Mouse (Mus musculus) lung, postnatal 0 days (tissue): ENCODE data around the gene Hoxc6. TPM values are rescaled to one million over a fixed set of nuclear protein-coding genes. Genes with fewer than 3 reads are reported as not detected.

ENCODE experiments used
- ATAC-seq: fragments of 200-750 bp; cut with Nextera tagmentation; 2 replicates; pipeline ENCODE4 v1.8.0; 2017; ENCODE audit warnings: moderate library complexity
- DNase-seq: peaks from one replicate; pipeline ENCODE4 v3.0.0-alpha.2; 2016; ENCODE audit warnings: low spot score
- H3K27ac ChIP-seq: fragments of 300-500 bp; sonication (generic); 2 replicates; pipeline ENCODE4 v1.5.1; 2014; ENCODE audit warnings: antibody characterized with exemption, mild to moderate bottlenecking, low read length, mixed read lengths
- H3K27me3 ChIP-seq: fragments of 300-500 bp; sonication (generic); replicated peaks from 2 replicates; pipeline ENCODE4 v1.6.1; 2014; ENCODE audit warnings: low read length, mixed read lengths; ENCODE audit not compliant: insufficient read depth
- H3K36me3 ChIP-seq: fragments of 300-500 bp; sonication (generic); 2 replicates; pipeline ENCODE4 v1.6.1; 2014; ENCODE audit warnings: low read length, mixed read lengths; ENCODE audit not compliant: insufficient read depth
- H3K4me1 ChIP-seq: fragments of 300-500 bp; sonication (generic); 2 replicates; pipeline ENCODE4 v1.6.1; 2014; ENCODE audit warnings: antibody characterized with exemption, low read depth, low read length, mixed read lengths; ENCODE audit not compliant: insufficient read depth
- H3K4me2 ChIP-seq: fragments of 300-500 bp; sonication (generic); replicated peaks from 2 replicates; pipeline ENCODE4 v1.6.1; 2014; ENCODE audit warnings: low read depth, mild to moderate bottlenecking, low read length, moderate library complexity, mixed read lengths
- H3K4me3 ChIP-seq: fragments of 300-500 bp; sonication (generic); 2 replicates; pipeline ENCODE4 v1.5.1; 2014; ENCODE audit warnings: low read depth, low read length
- H3K9ac ChIP-seq: fragments of 300-500 bp; sonication (generic); replicated peaks from 2 replicates; pipeline ENCODE4 v1.6.1; 2014; ENCODE audit warnings: low read depth, mild to moderate bottlenecking
- H3K9me3 ChIP-seq: fragments of 300-500 bp; sonication (generic); 2 replicates; pipeline ENCODE4 v1.6.1; 2016; ENCODE audit warnings: low read length, mixed read lengths
- CTCF ChIP-seq: IDR thresholded peaks from 2 replicates; pipeline ENCODE4 v1.5.1; 2016; ENCODE audit warnings: antibody characterized with exemption, mild to moderate bottlenecking
- EP300 ChIP-seq: IDR thresholded peaks from 2 replicates; pipeline ENCODE4 v1.6.1; 2016; ENCODE audit warnings: antibody characterized with exemption, mild to moderate bottlenecking, control low read depth
- WGBS: fragments of 180-500 bp; shearing (Covaris S2); extraction: QIAGEN DNeasy Blood & Tissue Kit; methylation state at CpG from one replicate; pipeline ENCODE4 v1.1.7; 2014; 5-methylcytosine and 5-hydroxymethylcytosine counted together
- polyA plus RNA-seq: library from polyadenylated mRNA; unstranded; fragments of >200 nt; fragmentation: Nextera tagmentation; extraction: Ambion mirVana; gene quantifications from 2 replicates; pipeline ENCODE4 v1.2.1, GENCODE M21; 2015

Hoxc6 gene
- polyA plus RNA-seq, 1 experiment from 2014 or later = not detected

DNA sequence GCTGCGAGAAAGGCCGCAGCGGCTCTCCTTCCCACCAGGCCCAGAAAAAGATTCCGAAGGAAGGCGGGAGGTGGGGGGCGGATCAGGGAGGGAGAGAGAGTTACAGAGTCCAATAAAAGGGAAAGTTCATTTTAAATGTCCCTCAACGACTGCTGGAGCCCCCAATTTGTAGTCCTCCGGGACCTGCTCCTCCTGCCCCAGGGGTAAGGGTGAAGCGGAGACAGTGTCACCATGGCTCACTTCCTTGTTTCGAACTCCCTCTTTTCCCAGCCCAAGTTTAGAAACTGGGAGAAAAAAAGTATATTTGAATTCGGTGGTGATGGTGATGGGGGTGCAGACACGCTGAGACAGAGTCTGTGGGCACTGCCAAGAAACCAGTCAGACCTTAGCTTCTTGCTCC is 42.5 kb downstream of the Hoxc6 start:
- Histone ChIP-seq H3K9me3 (no peaks in the 10 kb centered on the region), H3K27me3 (peaks cover 45% of the 10 kb centered on the region), H3K9ac (no peak overlapping the region), H3K4me2 (peak overlapping the region; percentile 27; the same call in 1 of the 2 replicates), H3K4me3 (no peak overlapping the region), H3K4me1 (no peaks in the 10 kb centered on the region), H3K27ac (no peak overlapping the region), H3K36me3 (no peaks in the 10 kb centered on the region)
- ATAC-seq (no peak), DNase-seq (no peak)
- TF ChIP-seq EP300 (no peak), CTCF (no peak)
- 25% methylated on average over 12 of the region's 12 CpGs for WGBS

DNA sequence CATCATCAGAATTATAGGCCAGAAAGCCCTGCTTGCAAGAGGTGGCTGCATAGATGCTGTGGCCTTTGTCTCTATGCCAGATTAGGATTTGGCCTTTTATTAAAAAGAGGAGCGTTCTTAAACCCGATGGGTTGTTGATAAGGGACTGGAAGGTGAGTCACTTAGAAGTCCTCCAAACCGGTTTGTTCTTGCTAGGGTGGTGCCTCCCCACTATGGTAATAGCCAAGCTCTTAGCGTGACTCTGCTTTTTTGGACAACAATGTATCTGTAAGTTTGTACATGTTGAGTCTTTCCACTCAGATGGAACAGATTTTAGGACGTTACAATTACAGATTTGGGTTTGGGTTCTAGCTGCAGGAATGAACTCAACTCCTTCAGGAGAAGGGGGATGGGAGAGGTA is 43.6 kb downstream of the Hoxc6 start:
- H3K9me3 ChIP-seq = no peaks in the 10 kb centered on the region
- DNase-seq (no peak), ATAC-seq (no peak)
- peaks cover 39% of the 10 kb centered on the region for H3K27me3 ChIP-seq
- H3K4me2 ChIP-seq = no peak overlapping the region
- TF ChIP-seq CTCF = no peak
- TF ChIP-seq EP300 = no peak
- H3K4me1 ChIP-seq = no peaks in the 10 kb centered on the region
- WGBS = 42% methylated on average over 5 of the region's 5 CpGs
- H3K4me3 ChIP-seq = no peak overlapping the region
- no peak overlapping the region for H3K27ac ChIP-seq
- H3K9ac ChIP-seq = no peak overlapping the region
- H3K36me3 ChIP-seq = no peaks in the 10 kb centered on the region

DNA sequence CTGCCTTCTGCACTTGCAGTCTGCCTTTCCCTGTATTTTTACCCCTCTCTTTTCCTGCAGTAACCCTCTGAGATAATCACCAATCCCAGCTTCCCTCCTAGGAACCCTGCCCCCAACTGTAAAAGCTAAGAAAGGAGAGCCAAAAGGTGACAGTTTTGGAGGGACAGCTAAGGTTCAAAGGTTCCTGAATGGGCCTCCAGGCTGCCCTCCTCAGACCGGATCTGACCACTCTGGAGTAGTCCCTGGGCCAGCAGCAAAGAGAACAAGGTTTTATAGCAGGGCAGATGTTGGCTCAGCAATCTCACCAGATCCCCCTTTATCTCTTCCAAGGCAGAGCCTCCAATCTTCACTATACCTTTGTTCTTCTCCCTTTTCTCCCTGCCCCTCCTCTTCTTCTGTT is 44.2 kb downstream of the Hoxc6 start:
- ATAC-seq = no peak
- Histone ChIP-seq H3K4me3 (no peak overlapping the region), H3K27ac (no peak overlapping the region), H3K9ac (no peak overlapping the region), H3K27me3 (peaks cover 33% of the 10 kb centered on the region), H3K9me3 (no peaks in the 10 kb centered on the region), H3K4me1 (no peaks in the 10 kb centered on the region), H3K36me3 (no peaks in the 10 kb centered on the region), H3K4me2 (no peak overlapping the region)
- no peak for DNase-seq
- TF ChIP-seq EP300 = no peak
- TF ChIP-seq CTCF = no peak
- WGBS = 7% methylated on average over 1 of the region's 1 CpGs

DNA sequence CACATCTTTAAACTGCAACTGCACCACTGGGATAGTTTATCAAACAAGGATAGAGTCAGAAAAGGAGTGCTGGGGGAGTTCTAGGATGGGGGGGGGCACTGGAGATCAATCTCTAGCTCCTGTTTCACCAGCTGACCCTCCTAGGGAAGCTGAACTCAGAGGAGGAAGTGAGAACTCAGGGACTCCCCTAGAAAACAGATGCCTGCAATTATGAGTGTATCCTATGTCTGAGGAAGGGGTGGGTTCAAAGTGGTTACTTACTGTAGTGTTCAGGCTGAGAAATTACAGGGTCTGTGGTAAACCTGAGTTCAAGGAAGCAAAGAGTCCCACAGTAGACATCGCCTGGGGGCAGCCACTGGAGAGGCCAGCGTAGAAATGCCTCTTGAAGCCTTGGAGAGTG is 53.6 kb downstream of the Hoxc6 start:
- no peak overlapping the region for H3K4me2 ChIP-seq
- no peaks in the 10 kb centered on the region for H3K36me3 ChIP-seq
- ATAC-seq (no peak), DNase-seq (no peak)
- H3K27ac ChIP-seq = no peak overlapping the region
- H3K27me3 ChIP-seq = peaks cover 16% of the 10 kb centered on the region
- WGBS = 82% methylated on average over 2 of the region's 2 CpGs
- no peak overlapping the region for H3K4me3 ChIP-seq
- H3K9me3 ChIP-seq = no peaks in the 10 kb centered on the region
- no peaks in the 10 kb centered on the region for H3K4me1 ChIP-seq
- no peak overlapping the region for H3K9ac ChIP-seq
- TF ChIP-seq CTCF = no peak
- no peak for TF ChIP-seq EP300

DNA sequence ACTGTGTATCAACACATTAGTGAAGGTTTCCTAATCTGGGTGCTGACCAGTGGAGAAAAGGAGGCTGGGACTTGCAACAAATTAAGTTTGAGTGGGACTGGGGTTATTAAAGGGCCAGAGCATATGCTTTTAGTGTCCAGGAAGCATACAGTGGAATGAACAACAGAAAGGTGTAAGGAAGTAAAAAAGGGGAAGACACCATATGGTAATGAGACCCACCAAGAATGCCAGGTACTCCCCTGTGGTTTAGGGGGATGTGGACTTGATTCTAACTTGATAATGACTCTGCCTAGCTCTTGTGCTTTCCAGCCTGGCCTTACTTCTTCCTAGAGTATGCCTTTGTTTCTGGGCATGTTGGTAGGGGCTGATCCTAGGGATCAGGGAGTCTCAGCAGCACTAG is 55.2 kb downstream of the Hoxc6 start:
- ATAC-seq (no peak), DNase-seq (no peak)
- H3K36me3 ChIP-seq = no peaks in the 10 kb centered on the region
- H3K4me3 ChIP-seq = no peak overlapping the region
- no peak for TF ChIP-seq CTCF
- no peak for TF ChIP-seq EP300
- H3K9me3 ChIP-seq = no peaks in the 10 kb centered on the region
- no peaks in the 10 kb centered on the region for H3K4me1 ChIP-seq
- peaks cover 21% of the 10 kb centered on the region for H3K27me3 ChIP-seq
- no peak overlapping the region for H3K9ac ChIP-seq
- H3K27ac ChIP-seq = no peak overlapping the region
- no peak overlapping the region for H3K4me2 ChIP-seq

DNA sequence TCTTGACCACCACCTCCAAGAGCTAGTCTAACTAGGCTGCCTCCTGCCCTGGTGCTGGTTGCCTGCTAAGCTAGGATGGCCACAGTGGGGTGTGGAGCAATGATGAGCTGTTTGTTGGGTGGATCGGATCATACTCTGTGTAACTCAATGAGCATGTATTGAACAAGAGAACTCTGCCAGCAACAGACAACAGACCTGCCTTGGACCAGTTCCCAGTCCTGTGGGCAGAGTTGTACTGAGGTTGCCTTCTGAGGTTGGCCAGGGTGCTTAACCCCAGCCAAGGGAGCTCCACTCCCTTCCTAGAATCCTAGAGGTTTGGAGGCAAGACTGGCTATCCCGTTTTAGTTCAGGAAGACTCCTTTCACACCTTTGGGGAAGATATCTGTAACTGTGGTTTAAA is 58.3 kb downstream of the Hoxc6 start:
- H3K27me3 ChIP-seq = peaks cover 42% of the 10 kb centered on the region
- no peak overlapping the region for H3K4me2 ChIP-seq
- no peak for TF ChIP-seq CTCF
- TF ChIP-seq EP300 = no peak
- ATAC-seq (no peak), DNase-seq (no peak)
- no peak overlapping the region for H3K27ac ChIP-seq
- no peaks in the 10 kb centered on the region for H3K9me3 ChIP-seq
- no peaks in the 10 kb centered on the region for H3K4me1 ChIP-seq
- WGBS = 48% methylated on average over 2 of the region's 2 CpGs
- H3K36me3 ChIP-seq = no peaks in the 10 kb centered on the region
- H3K9ac ChIP-seq = no peak overlapping the region
- no peak overlapping the region for H3K4me3 ChIP-seq

DNA sequence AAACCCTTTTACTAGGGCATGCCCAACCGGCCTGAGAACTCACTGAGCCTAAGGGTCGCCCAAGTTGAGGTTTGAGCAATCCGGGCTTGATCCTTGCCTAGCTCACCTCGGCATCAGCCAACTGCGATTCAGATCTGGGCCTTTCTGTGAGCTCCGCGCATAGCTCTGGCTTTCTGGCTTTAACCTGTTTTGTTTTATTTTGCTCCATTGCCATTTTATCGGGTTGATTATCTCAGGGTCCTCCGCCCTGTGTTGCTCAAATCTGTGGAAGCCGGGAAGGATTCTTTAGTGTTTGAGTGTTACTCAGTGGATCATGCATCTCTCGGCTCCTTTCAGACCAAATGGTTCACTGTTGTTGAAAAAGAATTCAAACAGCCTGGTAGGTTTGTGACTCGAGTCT is 60.7 kb downstream of the Hoxc6 start:
- DNase-seq (no peak), ATAC-seq (no peak)
- H3K4me3 ChIP-seq = no peak overlapping the region
- H3K4me2 ChIP-seq = no peak overlapping the region
- 21% methylated on average over 12 of the region's 12 CpGs for WGBS
- peaks cover 51% of the 10 kb centered on the region for H3K27me3 ChIP-seq
- no peaks in the 10 kb centered on the region for H3K4me1 ChIP-seq
- H3K36me3 ChIP-seq = no peaks in the 10 kb centered on the region
- H3K27ac ChIP-seq = no peak overlapping the region
- no peak for TF ChIP-seq CTCF
- TF ChIP-seq EP300 = no peak
- H3K9me3 ChIP-seq = no peaks in the 10 kb centered on the region
- H3K9ac ChIP-seq = no peak overlapping the region
